Mouse (Mus musculus) hindbrain, embryonic 12.5 days (tissue): ENCODE measurements at regions not wholly inside any gene's neighbourhood (a gene's known extent, or its start where the extent isn't known, plus 50 kb on each side); places are given as distances from the start of the nearest gene placed in this dataset.

Source experiments
- ATAC-seq: fragments of 200-750 bp; cut with Nextera tagmentation; 2 replicates; pipeline ENCODE4 v1.8.0; 2017; ENCODE audit warnings: moderate TSS enrichment; ENCODE audit not compliant: low FRiP score
- H3K27ac ChIP-seq: fragments of 300-500 bp; sonication (generic); 2 replicates; pipeline ENCODE4 v1.5.1; 2016; ENCODE audit warnings: mild to moderate bottlenecking
- H3K27me3 ChIP-seq: fragments of 300-500 bp; sonication (generic); 2 replicates; pipeline ENCODE4 v1.6.1; 2016; ENCODE audit warnings: mild to moderate bottlenecking
- H3K36me3 ChIP-seq: fragments of 300-500 bp; sonication (generic); 2 replicates; pipeline ENCODE4 v1.6.1; 2016; ENCODE audit warnings: mild to moderate bottlenecking
- H3K4me1 ChIP-seq: fragments of 300-500 bp; sonication (generic); 2 replicates; pipeline ENCODE4 v1.6.1; 2016
- H3K4me2 ChIP-seq: fragments of 300-500 bp; sonication (generic); replicated peaks from 2 replicates; pipeline ENCODE4 v1.6.1; 2016; ENCODE audit warnings: mild to moderate bottlenecking
- H3K4me3 ChIP-seq: fragments of 300-500 bp; sonication (generic); 2 replicates; pipeline ENCODE4 v1.5.1; 2016; ENCODE audit warnings: mild to moderate bottlenecking
- H3K9ac ChIP-seq: fragments of 300-500 bp; sonication (generic); 2 replicates; pipeline ENCODE4 v1.6.1; 2016; ENCODE audit warnings: mild to moderate bottlenecking, moderate library complexity
- H3K9me3 ChIP-seq: fragments of 300-500 bp; sonication (generic); replicated peaks from 2 replicates; pipeline ENCODE4 v1.6.1; 2016; ENCODE audit warnings: mild to moderate bottlenecking
- WGBS: fragments of 180-500 bp; shearing (Covaris S2); methylation state at CpG from one replicate; pipeline ENCODE4 v1.1.7; 2016; 5-methylcytosine and 5-hydroxymethylcytosine counted together

DNA sequence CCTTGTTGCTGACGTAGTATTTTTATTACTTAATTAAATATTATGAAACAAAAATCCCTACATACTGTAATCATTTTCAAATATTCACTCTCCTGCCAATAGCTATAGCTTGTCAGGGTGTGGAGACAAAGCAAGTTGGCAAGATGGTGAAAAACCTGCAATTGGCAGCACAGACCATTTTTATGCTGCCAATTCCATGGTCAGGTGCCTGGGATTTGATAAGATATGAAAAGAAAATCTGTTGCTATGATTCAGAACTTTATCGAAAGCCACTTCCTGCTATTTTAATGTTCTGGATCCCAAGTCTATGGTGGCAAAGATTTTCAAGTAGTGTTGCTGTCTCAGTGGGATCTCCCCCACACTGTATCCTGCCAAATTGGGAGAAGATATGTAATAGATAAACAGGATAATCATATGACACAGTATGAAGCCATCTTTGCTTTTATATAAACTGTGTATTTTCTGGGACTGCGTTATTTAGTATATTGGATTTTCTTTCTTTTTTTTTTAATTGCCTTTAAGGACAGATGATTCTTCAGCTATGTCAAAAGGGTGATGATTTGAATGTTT lies 165.3 kb upstream of the Lrrc3b start:
- no peaks in the 10 kb centered on the region for H3K9me3 ChIP-seq
- H3K27ac ChIP-seq = no peak overlapping the region
- H3K9ac ChIP-seq = no peak overlapping the region
- no peak for ATAC-seq
- 90% methylated on average over 3 of the region's 3 CpGs for WGBS
- no peak overlapping the region for H3K4me2 ChIP-seq
- no peaks in the 10 kb centered on the region for H3K4me1 ChIP-seq
- H3K27me3 ChIP-seq = no peaks in the 10 kb centered on the region
- no peak overlapping the region for H3K4me3 ChIP-seq
- no peaks in the 10 kb centered on the region for H3K36me3 ChIP-seq

GRCm38 (mm10) chr14:15610166-15610565 lies 171.4 kb upstream of the Lrrc3b start:
- Histone ChIP-seq H3K4me2 (no peak overlapping the region), H3K9ac (no peak overlapping the region), H3K27me3 (no peaks in the 10 kb centered on the region), H3K9me3 (no peaks in the 10 kb centered on the region), H3K4me1 (no peaks in the 10 kb centered on the region), H3K27ac (no peak overlapping the region), H3K36me3 (no peaks in the 10 kb centered on the region), H3K4me3 (no peak overlapping the region)
- ATAC-seq = no peak
- WGBS = 58% methylated on average over 1 of the region's 1 CpGs

GRCm38 (mm10) chr14:15634581-15634980 lies 195.8 kb upstream of the Lrrc3b start:
- Histone ChIP-seq H3K36me3 (no peaks in the 10 kb centered on the region), H3K9ac (no peak overlapping the region), H3K4me2 (no peak overlapping the region), H3K4me1 (no peaks in the 10 kb centered on the region), H3K27me3 (no peaks in the 10 kb centered on the region), H3K4me3 (no peak overlapping the region), H3K27ac (no peak overlapping the region), H3K9me3 (no peaks in the 10 kb centered on the region)
- 49% methylated on average over 2 of the region's 2 CpGs for WGBS
- no peak for ATAC-seq

DNA sequence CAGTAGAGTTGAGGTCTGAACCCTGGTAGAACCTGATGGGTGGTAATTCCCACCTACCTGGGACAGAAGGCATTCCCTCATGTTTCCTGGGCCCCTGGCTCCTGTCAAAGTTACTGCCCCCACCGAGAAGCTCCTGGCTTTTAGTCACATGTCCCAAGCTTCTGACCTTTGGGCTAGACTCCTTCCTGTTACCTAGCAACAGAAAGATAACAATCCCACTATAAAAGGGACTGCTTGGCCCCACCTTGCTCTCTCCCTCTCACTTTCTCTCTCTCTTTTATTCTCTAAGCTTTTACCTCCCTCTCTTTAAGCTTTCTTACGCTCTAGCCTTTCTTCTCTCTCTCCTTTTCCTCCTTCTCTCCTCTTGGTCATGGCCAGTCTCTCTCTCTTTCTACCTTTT lies 198.9 kb upstream of the Lrrc3b start:
- 86% methylated on average over 2 of the region's 2 CpGs for WGBS
- H3K4me2 ChIP-seq = no peak overlapping the region

DNA sequence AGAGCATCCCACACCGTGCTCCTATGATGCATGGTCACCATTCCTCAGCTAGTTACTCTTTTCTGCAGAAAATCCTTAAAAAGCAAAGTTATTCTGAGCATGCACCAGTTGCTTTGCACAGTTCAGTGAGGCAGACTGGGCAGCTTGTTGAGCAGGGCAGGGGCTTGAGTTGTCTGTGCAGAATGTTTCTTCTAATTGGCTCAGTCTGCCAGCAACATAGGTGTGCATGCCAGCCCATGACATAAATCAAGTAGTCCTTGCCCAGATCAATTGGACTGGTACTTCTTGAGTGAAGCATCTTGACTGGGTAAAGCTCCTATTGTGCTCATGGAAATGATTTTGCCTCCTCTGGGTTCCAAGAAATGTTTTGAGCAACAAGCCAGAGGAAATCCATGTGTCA lies 200.1 kb upstream of the Lrrc3b start:
- no peaks in the 10 kb centered on the region for H3K9me3 ChIP-seq
- H3K4me1 ChIP-seq = no peaks in the 10 kb centered on the region
- no peak overlapping the region for H3K4me3 ChIP-seq
- H3K27me3 ChIP-seq = no peaks in the 10 kb centered on the region
- H3K36me3 ChIP-seq = no peaks in the 10 kb centered on the region
- no peak overlapping the region for H3K4me2 ChIP-seq
- 81% methylated on average over 1 of the region's 1 CpGs for WGBS
- no peak overlapping the region for H3K27ac ChIP-seq
- no peak for ATAC-seq
- no peak overlapping the region for H3K9ac ChIP-seq

More for the DNA sequence above, 198.9 kb upstream of the Lrrc3b start:
- H3K9ac ChIP-seq = no peak overlapping the region
- no peaks in the 10 kb centered on the region for H3K4me1 ChIP-seq
- no peaks in the 10 kb centered on the region for H3K9me3 ChIP-seq
- H3K27me3 ChIP-seq = no peaks in the 10 kb centered on the region
- H3K36me3 ChIP-seq = no peaks in the 10 kb centered on the region
- ATAC-seq = no peak
- H3K4me3 ChIP-seq = no peak overlapping the region
- no peak overlapping the region for H3K27ac ChIP-seq

DNA sequence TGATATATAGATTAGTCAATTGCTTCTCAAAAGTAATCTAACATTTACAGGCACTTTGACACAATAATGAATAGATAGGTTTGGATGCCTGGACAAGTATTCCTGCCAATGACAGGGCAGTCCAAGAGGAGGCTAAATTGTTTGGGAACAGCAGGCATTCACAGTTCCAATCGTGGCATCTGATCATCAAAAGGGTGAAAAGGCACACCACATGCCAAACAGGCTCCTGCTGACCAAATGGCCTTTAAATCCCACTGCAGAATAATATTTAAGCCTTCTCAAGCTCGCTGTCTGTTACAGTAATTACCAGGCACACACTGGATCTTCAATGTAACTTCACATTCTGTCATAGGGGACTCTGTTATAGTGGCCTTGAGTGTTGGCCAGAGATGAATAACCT lies 222.1 kb upstream of the Lrrc3b start:
- no peaks in the 10 kb centered on the region for H3K27me3 ChIP-seq
- no peak for ATAC-seq
- H3K4me1 ChIP-seq = no peaks in the 10 kb centered on the region
- no peak overlapping the region for H3K27ac ChIP-seq
- H3K4me3 ChIP-seq = no peak overlapping the region
- H3K9me3 ChIP-seq = no peaks in the 10 kb centered on the region
- H3K4me2 ChIP-seq = no peak overlapping the region
- H3K36me3 ChIP-seq = no peaks in the 10 kb centered on the region
- WGBS = 47% methylated on average over 2 of the region's 2 CpGs
- no peak overlapping the region for H3K9ac ChIP-seq

DNA sequence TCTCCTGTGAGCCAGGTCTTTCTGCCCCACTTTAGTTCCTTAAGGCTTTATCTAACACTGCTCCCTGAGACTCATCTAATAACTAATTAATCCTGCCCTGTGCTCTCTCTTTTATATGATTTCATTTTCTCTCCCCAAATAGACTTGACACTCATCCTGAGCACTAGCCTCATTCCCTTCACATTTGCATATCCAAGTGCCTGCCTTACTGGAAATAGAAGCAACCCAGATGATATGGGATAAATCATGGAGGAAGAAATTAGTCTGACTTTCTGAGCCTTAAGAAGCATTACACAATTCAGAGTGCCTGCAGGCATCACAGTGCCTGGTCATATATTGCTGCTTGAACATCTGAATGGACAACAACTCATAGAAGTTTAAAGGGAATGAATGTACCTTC lies 233.5 kb upstream of the Lrrc3b start:
- no peak overlapping the region for H3K4me2 ChIP-seq
- no peaks in the 10 kb centered on the region for H3K4me1 ChIP-seq
- ATAC-seq = no peak
- no peak overlapping the region for H3K4me3 ChIP-seq
- H3K27ac ChIP-seq = no peak overlapping the region
- H3K9me3 ChIP-seq = no peaks in the 10 kb centered on the region
- H3K9ac ChIP-seq = no peak overlapping the region
- no peaks in the 10 kb centered on the region for H3K36me3 ChIP-seq
- no peaks in the 10 kb centered on the region for H3K27me3 ChIP-seq

GRCm38 (mm10) chr14:15677218-15677617 lies 238.4 kb upstream of the Lrrc3b start:
- ATAC-seq = no peak
- H3K4me1 ChIP-seq = no peaks in the 10 kb centered on the region
- H3K9ac ChIP-seq = no peak overlapping the region
- H3K27me3 ChIP-seq = no peaks in the 10 kb centered on the region
- no peaks in the 10 kb centered on the region for H3K9me3 ChIP-seq
- H3K27ac ChIP-seq = no peak overlapping the region
- H3K36me3 ChIP-seq = no peaks in the 10 kb centered on the region
- 84% methylated on average over 2 of the region's 2 CpGs for WGBS
- no peak overlapping the region for H3K4me3 ChIP-seq
- H3K4me2 ChIP-seq = no peak overlapping the region

GRCm38 (mm10) chr14:15679456-15679855 lies 240.7 kb upstream of the Lrrc3b start:
- no peak overlapping the region for H3K4me3 ChIP-seq
- no peaks in the 10 kb centered on the region for H3K27me3 ChIP-seq
- H3K9me3 ChIP-seq = no peaks in the 10 kb centered on the region
- no peak overlapping the region for H3K9ac ChIP-seq
- no peak overlapping the region for H3K4me2 ChIP-seq
- WGBS = 55% methylated on average over 2 of the region's 2 CpGs
- H3K4me1 ChIP-seq = no peaks in the 10 kb centered on the region
- no peak overlapping the region for H3K27ac ChIP-seq
- ATAC-seq = no peak
- H3K36me3 ChIP-seq = no peaks in the 10 kb centered on the region

- Histone ChIP-seq H3K4me1 (no peaks in the 10 kb centered on the region), H3K9me3 (no peaks in the 10 kb centered on the region), H3K36me3 (no peaks in the 10 kb centered on the region), H3K27ac (no peak overlapping the region), H3K4me3 (no peak overlapping the region), H3K9ac (no peak overlapping the region), H3K27me3 (no peaks in the 10 kb centered on the region), H3K4me2 (no peak overlapping the region)
- WGBS = 80% methylated on average over 2 of the region's 2 CpGs
- no peak for ATAC-seq
Measured at GRCm38 (mm10) chr14:15698001-15698400, 259.2 kb upstream of the Lrrc3b start.

- H3K36me3 ChIP-seq = no peaks in the 10 kb centered on the region
- H3K9ac ChIP-seq = no peak overlapping the region
- ATAC-seq = no peak
- no peak overlapping the region for H3K4me3 ChIP-seq
- no peaks in the 10 kb centered on the region for H3K9me3 ChIP-seq
- 77% methylated on average over 2 of the region's 2 CpGs for WGBS
- no peak overlapping the region for H3K27ac ChIP-seq
- H3K27me3 ChIP-seq = no peaks in the 10 kb centered on the region
- no peaks in the 10 kb centered on the region for H3K4me1 ChIP-seq
- H3K4me2 ChIP-seq = no peak overlapping the region
Measured at GRCm38 (mm10) chr14:15698607-15699006, 259.8 kb upstream of the Lrrc3b start.

DNA sequence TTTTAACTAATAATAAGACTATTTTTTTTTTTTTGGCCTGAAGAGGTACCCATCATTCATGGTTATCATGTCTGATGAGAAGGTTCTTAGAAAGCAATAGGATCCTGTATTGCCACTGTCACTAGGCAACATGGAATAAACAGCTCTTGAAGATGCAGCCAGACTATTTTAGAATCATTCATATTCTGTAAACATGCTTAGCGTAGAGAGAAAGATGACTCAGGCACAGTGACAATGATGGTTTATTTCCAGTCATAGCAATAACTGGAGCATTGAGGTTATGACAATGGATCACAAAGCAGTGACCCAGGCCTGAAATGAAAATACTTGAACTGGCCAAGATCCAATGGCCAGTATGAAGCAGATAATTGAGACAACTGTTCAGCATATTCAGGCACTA lies 283.3 kb upstream of the Lrrc3b start:
- Histone ChIP-seq H3K4me3 (no peak overlapping the region), H3K9ac (no peak overlapping the region), H3K27me3 (no peaks in the 10 kb centered on the region), H3K4me1 (no peaks in the 10 kb centered on the region), H3K9me3 (no peaks in the 10 kb centered on the region), H3K4me2 (no peak overlapping the region), H3K27ac (no peak overlapping the region), H3K36me3 (no peaks in the 10 kb centered on the region)
- ATAC-seq = no peak
- WGBS = 93% methylated on average over 1 of the region's 1 CpGs

DNA sequence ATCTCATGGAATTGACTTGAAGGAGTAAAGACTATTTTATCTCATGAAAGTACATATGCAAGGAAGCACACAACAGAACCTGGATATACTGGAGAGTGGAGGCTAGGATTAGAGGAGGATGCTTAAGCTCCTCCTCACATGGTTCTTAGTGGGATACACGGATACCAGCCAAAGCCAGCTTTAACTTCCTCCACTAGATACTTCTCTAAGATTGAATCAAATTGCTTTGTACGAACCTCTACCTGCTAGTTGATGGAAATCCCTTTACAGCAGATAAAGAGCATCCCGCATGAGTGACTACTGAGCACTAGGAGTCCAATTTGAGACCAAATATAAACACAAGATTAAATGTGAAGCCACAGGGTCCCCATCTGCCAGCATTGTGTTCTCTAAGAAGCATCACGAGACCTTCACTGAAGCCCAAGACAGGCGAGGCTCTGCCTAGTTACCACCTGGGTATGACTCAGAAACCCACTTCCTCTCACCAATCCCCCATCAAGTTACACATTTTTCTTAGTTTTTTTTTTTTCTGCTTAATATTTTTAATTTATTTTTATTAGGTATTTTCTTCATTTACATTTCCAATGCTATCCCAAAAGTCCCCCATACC lies 307.9 kb upstream of the Lrrc3b start:
- no peak overlapping the region for H3K4me3 ChIP-seq
- H3K9ac ChIP-seq = no peak overlapping the region
- ATAC-seq = no peak
- H3K4me2 ChIP-seq = no peak overlapping the region
- no peaks in the 10 kb centered on the region for H3K4me1 ChIP-seq
- H3K27me3 ChIP-seq = no peaks in the 10 kb centered on the region
- H3K27ac ChIP-seq = no peak overlapping the region
- WGBS = 84% methylated on average over 5 of the region's 5 CpGs
- H3K9me3 ChIP-seq = no peaks in the 10 kb centered on the region
- H3K36me3 ChIP-seq = no peaks in the 10 kb centered on the region
